Mouse (Mus musculus) kidney, adult 2 months (tissue): Measurements from ENCODE around the gene Cfap36.

Experiments used
- CTCF ChIP-seq: fragments of 200-500 bp; conservative IDR thresholded peaks from 2 replicates; pipeline ENCODE4 v1.5.1; 2011; ENCODE audit warnings: low read depth, mild to moderate bottlenecking, control low read depth, low read length, moderate library complexity, mixed read lengths; ENCODE audit not compliant: insufficient read depth, insufficient read length
- POLR2A ChIP-seq: fragments of 200-500 bp; IDR thresholded peaks from one replicate; pipeline ENCODE4 v1.6.1; 2011; ENCODE audit warnings: low read depth, low read length, control low read depth

GRCm38 (mm10) chr11:29287305-29287704 lies 40.1 kb upstream of the Cfap36 start:
- no peak for TF ChIP-seq POLR2A
- no peak for TF ChIP-seq CTCF
